Mouse (Mus musculus): ENCODE measurements around the gene Mepce. TPM values are rescaled to one million over a fixed set of nuclear protein-coding genes. Genes with fewer than 3 reads are reported as not detected.

Gene Mepce
- polyA plus RNA-seq (2012; rRNA removed; ENCODE audit: low replicate concordance): 17.6 and 30.8 TPM in 2 replicates

GRCm38 (mm10) chr5:137787151-137787928, at the start of gene Mepce, which contains the start of gene Zcwpw1:
Gene Mepce, minus strand, starts transcription at chr5:137787655.
Gene Zcwpw1, plus strand, starts transcription at chr5:137787798.

GRCm38 (mm10) chr5:137835966-137836520, 48.6 kb upstream of the Mepce start, which contains the start of gene Pilra:
Gene Pilra, minus strand, starts transcription at chr5:137836281.

GRCm38 (mm10) chr5:137778635-137779034, 8.8 kb downstream of the Mepce start, which contains the start of gene Ppp1r35:
Gene Ppp1r35, plus strand, starts transcription at chr5:137778849.

GRCm38 (mm10) chr5:137745214-137746171, 42.0 kb downstream of the Mepce start, which contains the start of gene Tsc22d4:
Gene Tsc22d4, plus strand, starts transcription at chr5:137745730.

GRCm38 (mm10) chr5:137741023-137741931, 46.2 kb downstream of the Mepce start, which contains the start of gene Nyap1:
Gene Nyap1, minus strand, starts transcription at chr5:137741607.

Other genes with a start within 250 kb of the Mepce start
- gene Actl6b, start 234.1 kb downstream of the Mepce start, polyA plus RNA-seq (2012; rRNA removed; ENCODE audit: low replicate concordance): 1.1 TPM in 2 replicates
- gene Tfr2, start 217.8 kb downstream of the Mepce start, polyA plus RNA-seq (2012; rRNA removed; ENCODE audit: low replicate concordance): 0.81 and 1.1 TPM in 2 replicates
- gene Mospd3, start 186.6 kb downstream of the Mepce start, polyA plus RNA-seq (2012; rRNA removed; ENCODE audit: low replicate concordance): 135 and 239 TPM in 2 replicates
- gene Pcolce, start 173.9 kb downstream of the Mepce start, polyA plus RNA-seq (2012; rRNA removed; ENCODE audit: low replicate concordance): 33.2 and 49.9 TPM in 2 replicates
- 0.18 and 0.78 TPM in 2 replicates for gene Fbxo24, start 158.7 kb downstream of the Mepce start, polyA plus RNA-seq (2012; rRNA removed; ENCODE audit: low replicate concordance)
- gene Lrch4, start 158.5 kb downstream of the Mepce start, polyA plus RNA-seq (2012; rRNA removed; ENCODE audit: low replicate concordance): 33.9 and 56.3 TPM in 2 replicates
- 22.3 and 27.1 TPM in 2 replicates for gene Gm20605, start 158.5 kb downstream of the Mepce start, polyA plus RNA-seq (2012; rRNA removed; ENCODE audit: low replicate concordance)
- 114 and 144 TPM in 2 replicates for gene Sap25, start 146.3 kb downstream of the Mepce start, polyA plus RNA-seq (2012; rRNA removed; ENCODE audit: low replicate concordance)
- gene Irs3, start 141.9 kb downstream of the Mepce start, polyA plus RNA-seq (2012; rRNA removed; ENCODE audit: low replicate concordance): 0.40 and 1.2 TPM in 2 replicates
- gene Agfg2, start 102.9 kb downstream of the Mepce start, polyA plus RNA-seq (2012; rRNA removed; ENCODE audit: low replicate concordance): 16.4 and 20.6 TPM in 2 replicates
- 13.8 and 23.5 TPM in 2 replicates for gene Nyap1, start 46.0 kb downstream of the Mepce start, polyA plus RNA-seq (2012; rRNA removed; ENCODE audit: low replicate concordance)
- 136 and 297 TPM in 2 replicates for gene Tsc22d4, start 41.9 kb downstream of the Mepce start, polyA plus RNA-seq (2012; rRNA removed; ENCODE audit: low replicate concordance)
- gene Ppp1r35, start 8.8 kb downstream of the Mepce start, polyA plus RNA-seq (2012; rRNA removed; ENCODE audit: low replicate concordance): 44.3 and 72.5 TPM in 2 replicates
- gene Zcwpw1, start 143 bp upstream of the Mepce start, polyA plus RNA-seq (2012; rRNA removed; ENCODE audit: low replicate concordance): not detected in 2 replicates
- 3.1 and 9.7 TPM in 2 replicates for gene Pilra, start 48.6 kb upstream of the Mepce start, polyA plus RNA-seq (2012; rRNA removed; ENCODE audit: low replicate concordance)
- 3.0 and 3.9 TPM in 2 replicates for gene Pilrb1, start 70.5 kb upstream of the Mepce start, polyA plus RNA-seq (2012; rRNA removed; ENCODE audit: low replicate concordance)
- gene Pilrb2, start 84.2 kb upstream of the Mepce start, polyA plus RNA-seq (2012; rRNA removed; ENCODE audit: low replicate concordance): 3.5 and 5.6 TPM in 2 replicates
- gene Cyp3a13, start 134.0 kb upstream of the Mepce start, polyA plus RNA-seq (2012; rRNA removed; ENCODE audit: low replicate concordance): 12.1 and 35.2 TPM in 2 replicates
- 0.04 TPM in 1 of 2 replicates, not detected in the other for gene Gjc3, start 175.4 kb upstream of the Mepce start, polyA plus RNA-seq (2012; rRNA removed; ENCODE audit: low replicate concordance)
- gene Azgp1, start 193.9 kb upstream of the Mepce start, polyA plus RNA-seq (2012; rRNA removed; ENCODE audit: low replicate concordance): 0.48 TPM in 1 of 2 replicates, not detected in the other
- gene Smok3a, start 233.6 kb upstream of the Mepce start, polyA plus RNA-seq (2012; rRNA removed; ENCODE audit: low replicate concordance): not detected in 2 replicates
- gene Smok3b, start 233.8 kb upstream of the Mepce start, polyA plus RNA-seq (2012; rRNA removed; ENCODE audit: low replicate concordance): not detected in 2 replicates